Comparison of ENCODE assay signal across 9 mouse cellular contexts in genomic region chr5:117414611-117415010, GRCm38 (mm10). TPM values are rescaled to one million over a fixed set of nuclear protein-coding genes. Genes with fewer than 3 reads are reported as not detected.
DNase-seq lines count a peak whose midpoint lies in the region; ATAC-seq lines count a peak whose summit lies in the region.
"Had no signal": no experiment of that assay in that cellular context is flagged by ENCODE, and none has a peak within 500 bp of the region (broad histone marks: within the 10 kb centered on the region; RNA-seq: fewer than 3 reads in every experiment).

No protein-coding gene starts in this region.

- intact Hi-C loops in heart, postnatal 10 days (cut with DNase I): no loop called here

- no peak for DNase-seq in heart, postnatal 10 days
- DNase-seq in brain, adult 2 months (ENCODE audit: low read depth, low spot score): peak; percentile 75
- DNase-seq in mesoderm, embryonic 11.5 days (ENCODE audit: low read depth, low spot score): peak; percentile 9
- DNase-seq in testis, postnatal 10 days (ENCODE audit: low spot score): no peak
- DNase-seq in urinary bladder, postnatal 10 days (ENCODE audit: low spot score): no peak
- DNase-seq in urinary bladder, adult 2 months (ENCODE audit: low spot score): no peak

- peaks cover 3% of the 10 kb centered on the region; the same call in 1 of the 2 replicates for H3K4me1 ChIP-seq in heart, embryonic 16.5 days (ENCODE audit: control insufficient read depth, insufficient read depth, low read length)
- peaks cover 22% of the 10 kb centered on the region for H3K4me1 ChIP-seq in forebrain, embryonic 15.5 days

- 6% methylated on average over 10 of the region's 10 CpGs for WGBS in heart, embryonic 16.5 days
- WGBS in forebrain, embryonic 15.5 days: under 1% methylated on average over 10 of the region's 10 CpGs

- no peak overlapping the region for H3K27ac ChIP-seq in heart, embryonic 16.5 days (ENCODE audit: low read length)
- H3K27ac ChIP-seq in forebrain, embryonic 15.5 days (replicated peaks): peak overlapping the region; percentile 94

- H3K27me3 ChIP-seq in heart, embryonic 16.5 days (ENCODE audit: control insufficient read depth, insufficient read depth, low read length): peaks cover 53% of the 10 kb centered on the region
- H3K27me3 ChIP-seq in forebrain, embryonic 15.5 days: no peaks in the 10 kb centered on the region

- H3K4me3 ChIP-seq in heart, embryonic 16.5 days (ENCODE audit: low read length): no peak overlapping the region
- peak overlapping the region; percentile 73 for H3K4me3 ChIP-seq in forebrain, embryonic 15.5 days

- H3K36me3 ChIP-seq in heart, embryonic 16.5 days (ENCODE audit: control insufficient read depth, insufficient read depth): no peaks in the 10 kb centered on the region
- no peaks in the 10 kb centered on the region for H3K36me3 ChIP-seq in forebrain, embryonic 15.5 days

- no peaks in the 10 kb centered on the region for H3K9me3 ChIP-seq in heart, embryonic 16.5 days (replicated peaks; ENCODE audit: control insufficient read depth, low read length)
- H3K9me3 ChIP-seq in forebrain, embryonic 15.5 days: no peaks in the 10 kb centered on the region

- H3K9ac ChIP-seq in heart, embryonic 16.5 days (ENCODE audit: low read length): no peak overlapping the region
- peak overlapping the region; percentile 69 for H3K9ac ChIP-seq in forebrain, embryonic 15.5 days (replicated peaks)

- H3K4me2 ChIP-seq in heart, embryonic 16.5 days (ENCODE audit: low read depth, low read length): peak overlapping the region; percentile 98
- H3K4me2 ChIP-seq in forebrain, embryonic 15.5 days (replicated peaks): peak overlapping the region; percentile 81

- ATAC-seq in heart, embryonic 16.5 days (replicated peaks; ENCODE audit: extremely low read depth, insufficient read depth, low FRiP score): no peak
- no peak; the same call in 1 of the 2 replicates for ATAC-seq in forebrain, embryonic 15.5 days (replicated peaks)
- ATAC-seq: Patski had no signal

RNA-seq across cellular contexts. Expression of gene Ksr2, which starts 0.8 kb away (rescaled TPM):
- 0.04 and 0.05 TPM in 2 replicates for polyA plus RNA-seq in heart, embryonic 16.5 days (2015; fragmentation: Nextera tagmentation; extraction: Ambion mirVana)
- under 1 TPM; 0.02 to 0.05 TPM for total RNA-seq in heart, postnatal 10 days (2021)
- 4.5 and 5.5 TPM in 2 replicates for polyA plus RNA-seq in forebrain, embryonic 15.5 days (2015; fragmentation: Nextera tagmentation; extraction: Ambion mirVana)
- 0.83 and 1.9 TPM in 2 replicates for polyA plus RNA-seq in urinary bladder, adult 2 months (2012; rRNA removed)
- polyA plus RNA-seq: Patski had no signal

RNA-seq across cellular contexts. Expression of gene Rfc5, which starts 25.8 kb away (rescaled TPM):
- 62.8 and 69.4 TPM in 2 replicates for polyA plus RNA-seq in heart, embryonic 16.5 days (2015; fragmentation: Nextera tagmentation; extraction: Ambion mirVana)
- 10 to 100 TPM; 14.5 to 14.9 TPM for total RNA-seq in heart, postnatal 10 days (2021)
- 54.5 and 59.3 TPM in 2 replicates for polyA plus RNA-seq in forebrain, embryonic 15.5 days (2015; fragmentation: Nextera tagmentation; extraction: Ambion mirVana)
- 13.0 and 15.4 TPM in 2 replicates for polyA plus RNA-seq in urinary bladder, adult 2 months (2012; rRNA removed)

RNA-seq across cellular contexts. Expression of gene Wsb2, which starts 57.5 kb away (rescaled TPM):
- 75.1 and 86.8 TPM in 2 replicates for polyA plus RNA-seq in heart, embryonic 16.5 days (2015; fragmentation: Nextera tagmentation; extraction: Ambion mirVana)
- 100 to 1,000 TPM; 108 to 118 TPM for total RNA-seq in heart, postnatal 10 days (2021)
- 196 and 213 TPM in 2 replicates for polyA plus RNA-seq in forebrain, embryonic 15.5 days (2015; fragmentation: Nextera tagmentation; extraction: Ambion mirVana)
- 86.6 and 94.6 TPM in 2 replicates for polyA plus RNA-seq in urinary bladder, adult 2 months (2012; rRNA removed)

Comparison
In these comparisons a context has a peak if more than half of its experiments do, and no peak if none do; other contexts are left out.
1. DNase-seq: peak in brain, adult 2 months (single experiment) and mesoderm, embryonic 11.5 days (single experiment); none in heart, postnatal 10 days (0 of 2), testis, postnatal 10 days (single experiment), urinary bladder, postnatal 10 days (single experiment) and urinary bladder, adult 2 months (single experiment).